Mouse (Mus musculus): ENCODE data around the gene Acot11. TPM values are rescaled to one million over a fixed set of nuclear protein-coding genes. Genes with fewer than 3 reads are reported as not detected.

The Acot11 gene
- polyA plus RNA-seq, 1 experiment: 4.1 TPM

Other genes starting within 250 kb of the Acot11 start
- 15.5 and 27.9 TPM in 2 replicates for gene Dhcr24, start 244.0 kb downstream of the Acot11 start, polyA plus RNA-seq (2012; rRNA removed)
- 0.53 and 0.70 TPM in 2 replicates for gene Lexm, start 187.8 kb downstream of the Acot11 start, polyA plus RNA-seq (2012; rRNA removed)
- 0.13 and 0.28 TPM in 2 replicates for gene Ttc22, start 182.6 kb downstream of the Acot11 start, polyA plus RNA-seq (2012; rRNA removed)
- gene Pars2, start 153.9 kb downstream of the Acot11 start, polyA plus RNA-seq (2012; rRNA removed): 10.3 and 11.0 TPM in 2 replicates
- gene Ttc4, start 126.1 kb downstream of the Acot11 start, polyA plus RNA-seq (2012; rRNA removed): 38.6 and 51.6 TPM in 2 replicates
- 0.69 and 0.95 TPM in 2 replicates for gene Mroh7, start 74.1 kb downstream of the Acot11 start, polyA plus RNA-seq (2012; rRNA removed)
- gene Fam151a, start 71.1 kb downstream of the Acot11 start, polyA plus RNA-seq (2012; rRNA removed): 0.38 and 0.46 TPM in 2 replicates
- gene Ssbp3, start 105.7 kb upstream of the Acot11 start, polyA plus RNA-seq (2012; rRNA removed): 21.8 and 28.1 TPM in 2 replicates